Mouse (Mus musculus): ENCODE measurements around the gene Midn. TPM values are rescaled to one million over a fixed set of nuclear protein-coding genes. Genes with fewer than 3 reads are reported as not detected.
A peak's percentile ranks its signal among the peaks of the same experiment; 100 is the strongest.

The Midn gene
- polyA plus RNA-seq, 1 experiment from 2014 or later, result 18.6 TPM

DNA sequence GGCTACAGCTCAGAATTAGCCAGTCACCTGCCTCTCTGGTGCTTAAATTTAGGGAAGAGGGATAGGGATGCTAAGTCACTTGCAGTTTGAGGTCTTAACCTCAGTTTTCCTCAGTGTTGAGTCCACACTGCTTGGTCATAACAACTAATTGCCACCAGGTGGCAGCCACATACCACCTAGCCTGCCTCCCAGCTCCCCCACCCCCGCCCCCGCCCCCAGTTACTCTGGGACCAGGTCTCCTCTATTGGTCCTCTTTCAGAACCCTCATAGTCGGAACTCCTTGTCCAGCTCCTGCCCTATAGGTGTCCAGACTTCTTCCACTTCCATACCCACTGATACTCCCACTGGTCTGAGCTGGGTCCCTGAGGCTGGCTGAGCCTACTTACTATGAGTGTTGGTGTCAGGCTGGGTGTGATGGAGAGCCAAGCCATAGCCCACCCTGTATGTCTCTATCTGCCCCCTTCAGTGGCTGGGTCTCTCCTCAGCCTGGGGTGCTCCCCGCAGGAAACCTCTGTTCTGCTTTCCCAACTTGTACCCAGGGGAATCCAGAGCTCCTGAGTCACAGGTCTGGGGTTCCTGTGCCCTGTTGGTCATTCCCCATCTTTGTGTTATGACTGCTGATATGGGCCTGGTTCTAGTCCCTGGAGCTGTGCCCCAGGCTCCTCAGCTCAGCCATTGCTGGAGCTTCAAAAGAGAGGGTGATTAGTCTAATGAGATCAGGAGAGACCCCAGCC, 27.6 kb downstream of the Midn start:
- Histone ChIP-seq H3K36me3 (ENCODE audit: insufficient read depth, low read length) (peaks cover 14% of the 10 kb centered on the region), H3K27ac (no peak overlapping the region), H3K4me1 (replicated peaks; ENCODE audit: insufficient read depth, low read length) (0 out of 2 replicates have a peak, but pooled peaks cover 10% of the 10 kb centered on the region), H3K4me3 (replicated peaks; ENCODE audit: low read depth, low read length) (no peak overlapping the region), H3K4me2 (ENCODE audit: low read length) (no peak overlapping the region), H3K9me3 (replicated peaks; ENCODE audit: low read length) (no peaks in the 10 kb centered on the region), H3K9ac (ENCODE audit: low read depth, low read length) (no peak overlapping the region), H3K27me3 (ENCODE audit: insufficient read depth, low read length) (no peaks in the 10 kb centered on the region)
- TF ChIP-seq CTCF (IDR thresholded peaks at IDR 0.05; ENCODE audit: low read depth), result peak; percentile 72
- WGBS, result 23% methylated on average over 4 of the region's 4 CpGs
- ATAC-seq (replicated peaks; ENCODE audit: low FRiP score, low read depth), result 0 out of 2 replicates have a peak, but pooled peaks have one; percentile 5
- DNase-seq (ENCODE audit: low spot score), result peak; percentile 73

DNA sequence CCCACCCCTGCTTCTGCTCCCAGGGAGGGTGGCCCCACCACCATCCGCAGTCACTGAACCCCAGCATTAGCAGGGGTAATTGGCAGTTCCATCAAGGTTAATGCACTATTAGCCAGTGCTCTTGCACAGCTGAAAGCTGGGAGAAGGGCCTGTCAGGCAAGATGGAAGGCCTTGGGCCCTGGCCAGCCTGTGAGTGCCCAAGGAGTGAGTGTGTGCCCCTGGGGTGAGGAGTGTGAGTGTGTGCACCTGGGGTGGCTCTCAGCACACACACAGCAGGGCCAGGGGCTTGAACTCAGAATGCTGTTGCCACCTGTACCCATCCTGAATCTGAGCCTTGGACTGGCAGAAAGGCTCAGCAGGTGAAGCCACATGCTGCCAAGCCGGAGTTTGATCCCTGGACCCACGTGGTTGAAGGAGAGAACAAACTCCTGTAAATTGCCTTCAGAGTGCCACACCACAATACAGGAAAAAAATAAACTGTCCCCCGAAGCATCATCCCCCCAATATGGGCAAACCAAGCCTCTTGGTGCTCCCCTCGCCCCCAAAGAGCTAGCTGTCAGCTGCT, 28.3 kb downstream of the Midn start:
- Histone ChIP-seq H3K4me3 (replicated peaks; ENCODE audit: low read depth, low read length) (no peak overlapping the region), H3K27ac (no peak overlapping the region), H3K4me1 (replicated peaks; ENCODE audit: insufficient read depth, low read length) (0 out of 2 replicates have a peak, but pooled peaks cover 10% of the 10 kb centered on the region), H3K4me2 (ENCODE audit: low read length) (no peak overlapping the region), H3K9ac (ENCODE audit: low read depth, low read length) (no peak overlapping the region), H3K9me3 (replicated peaks; ENCODE audit: low read length) (no peaks in the 10 kb centered on the region), H3K36me3 (ENCODE audit: insufficient read depth, low read length) (peaks cover 8% of the 10 kb centered on the region), H3K27me3 (ENCODE audit: insufficient read depth, low read length) (no peaks in the 10 kb centered on the region)
- ATAC-seq (replicated peaks; ENCODE audit: low FRiP score, low read depth), result no peak
- WGBS, result 79% methylated on average over 5 of the region's 5 CpGs
- no peak for DNase-seq (ENCODE audit: low spot score)
- TF ChIP-seq CTCF (IDR thresholded peaks at IDR 0.05; ENCODE audit: low read depth), result no peak

DNA sequence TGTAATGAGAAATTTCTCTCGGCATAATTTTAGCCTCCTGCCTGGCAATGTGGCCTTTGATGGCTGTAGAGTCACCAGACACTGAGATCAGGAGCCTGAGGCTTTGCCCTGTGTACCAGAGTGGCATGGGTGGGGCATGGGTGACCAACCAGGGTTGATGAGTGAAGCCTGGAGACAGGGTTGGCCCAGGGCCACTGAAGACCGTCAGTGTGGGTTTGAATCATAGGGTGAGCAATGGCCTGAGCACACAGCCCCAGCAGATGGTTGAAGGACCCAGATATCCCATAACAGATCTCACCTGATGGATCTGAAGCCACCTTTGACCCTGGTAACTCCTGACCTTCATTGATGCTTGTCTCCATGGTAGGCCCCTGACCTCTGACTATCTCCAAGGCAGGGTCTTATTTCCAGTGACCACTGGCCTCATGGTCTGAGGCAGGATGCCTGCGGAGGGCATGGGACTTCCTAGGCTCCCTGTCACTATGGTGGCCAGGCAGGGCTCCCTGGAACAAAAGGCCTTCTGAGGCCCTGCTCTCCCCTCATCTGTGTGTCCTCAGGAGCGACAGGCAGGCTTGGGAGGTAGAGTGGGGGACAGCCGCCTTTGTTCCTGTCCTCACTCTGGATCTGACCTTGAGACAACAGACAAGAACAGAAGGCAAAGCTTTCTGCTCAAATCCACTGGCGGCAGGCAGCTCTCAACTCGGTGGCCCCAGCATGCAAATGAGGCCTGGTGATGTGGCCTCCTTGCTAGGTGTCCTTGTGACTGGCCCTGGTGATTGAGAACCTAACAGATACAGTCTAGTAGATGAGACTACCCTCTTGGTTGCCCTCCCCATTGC, 29.6 kb downstream of the Midn start:
- no peak overlapping the region for H3K4me3 ChIP-seq (replicated peaks; ENCODE audit: low read depth, low read length)
- H3K9me3 ChIP-seq (replicated peaks; ENCODE audit: low read length), result no peaks in the 10 kb centered on the region
- 75% methylated on average over 7 of the region's 7 CpGs for WGBS
- DNase-seq (ENCODE audit: low spot score), result no peak
- H3K4me1 ChIP-seq (replicated peaks; ENCODE audit: insufficient read depth, low read length), result 0 out of 2 replicates have a peak, but pooled peaks cover 3% of the 10 kb centered on the region
- no peaks in the 10 kb centered on the region for H3K36me3 ChIP-seq (ENCODE audit: insufficient read depth, low read length)
- H3K9ac ChIP-seq (ENCODE audit: low read depth, low read length), result no peak overlapping the region
- H3K4me2 ChIP-seq (ENCODE audit: low read length), result no peak overlapping the region
- no peak for TF ChIP-seq CTCF (IDR thresholded peaks at IDR 0.05; ENCODE audit: low read depth)
- ATAC-seq (replicated peaks; ENCODE audit: low FRiP score, low read depth), result no peak
- no peaks in the 10 kb centered on the region for H3K27me3 ChIP-seq (ENCODE audit: insufficient read depth, low read length)
- H3K27ac ChIP-seq, result no peak overlapping the region

GRCm38 (mm10) chr10:80179068-80180051, 31.3 kb downstream of the Midn start, which contains the start of gene Efna2:
Efna2 (plus strand) TSS chr10:80179482.
- H3K27ac ChIP-seq, result no peak within 1 kb of the TSS
- 0 out of 2 replicates have a peak, but pooled peaks cover 3% of the 10 kb centered on the region for H3K4me1 ChIP-seq (replicated peaks; ENCODE audit: insufficient read depth, low read length)
- ATAC-seq (replicated peaks; ENCODE audit: low FRiP score, low read depth), result peak; percentile 33
- no peaks in the 10 kb centered on the region for H3K9me3 ChIP-seq (replicated peaks; ENCODE audit: low read length)
- TF ChIP-seq CTCF (IDR thresholded peaks at IDR 0.05; ENCODE audit: low read depth), result peak; percentile 19; the same call in 1 of the 2 replicates
- peak within 1 kb of the TSS; percentile 69 for H3K4me3 ChIP-seq (replicated peaks; ENCODE audit: low read depth, low read length)
- WGBS, result 5% methylated on average over 82 of the region's 106 CpGs
- H3K9ac ChIP-seq (ENCODE audit: low read depth, low read length), result peak within 1 kb of the TSS; percentile 79
- no peak for DNase-seq (ENCODE audit: low spot score)
- H3K4me2 ChIP-seq (ENCODE audit: low read length), result peak within 1 kb of the TSS; percentile 70
- no peaks in the 10 kb centered on the region for H3K27me3 ChIP-seq (ENCODE audit: insufficient read depth, low read length)
- no peaks in the 10 kb centered on the region for H3K36me3 ChIP-seq (ENCODE audit: insufficient read depth, low read length)

- no peaks in the 10 kb centered on the region for H3K27me3 ChIP-seq (ENCODE audit: insufficient read depth, low read length)
- no peak overlapping the region for H3K27ac ChIP-seq
- H3K4me1 ChIP-seq (replicated peaks; ENCODE audit: insufficient read depth, low read length), result 0 out of 2 replicates have a peak, but pooled peaks cover 3% of the 10 kb centered on the region
- ATAC-seq (replicated peaks; ENCODE audit: low FRiP score, low read depth), result no peak
- H3K9me3 ChIP-seq (replicated peaks; ENCODE audit: low read length), result no peaks in the 10 kb centered on the region
- TF ChIP-seq CTCF (IDR thresholded peaks at IDR 0.05; ENCODE audit: low read depth), result no peak
- H3K4me2 ChIP-seq (ENCODE audit: low read length), result peak overlapping the region; percentile 70
- no peak for DNase-seq (ENCODE audit: low spot score)
- peak overlapping the region; percentile 5; the same call in 1 of the 2 replicates for H3K4me3 ChIP-seq (replicated peaks; ENCODE audit: low read depth, low read length)
- WGBS, result 51% methylated on average over 6 of the region's 6 CpGs
- no peaks in the 10 kb centered on the region for H3K36me3 ChIP-seq (ENCODE audit: insufficient read depth, low read length)
- no peak overlapping the region for H3K9ac ChIP-seq (ENCODE audit: low read depth, low read length)
Observed at GRCm38 (mm10) chr10:80180288-80180687, 32.2 kb downstream of the Midn start.

Data from kidney, postnatal 0 days (tissue).